Mouse (Mus musculus) forebrain, embryonic 14.5 days (tissue): ENCODE results near the gene Shroom3. TPM values are rescaled to one million over a fixed set of nuclear protein-coding genes. Genes with fewer than 3 reads are reported as not detected.
A peak's percentile ranks its signal among the peaks of the same experiment; 100 is the strongest.

Source experiments
- ATAC-seq: fragments of 200-750 bp; cut with Nextera tagmentation; 2 replicates; pipeline ENCODE4 v1.8.0; 2017; ENCODE audit warnings: mild to moderate bottlenecking, moderate library complexity
- DNase-seq: peaks from one replicate; pipeline ENCODE4 v3.0.0-alpha.2; 2015; ENCODE audit warnings: low spot score
- H3K27ac ChIP-seq: fragments of 300-500 bp; sonication (generic); 2 replicates; pipeline ENCODE4 v1.5.1; 2014; ENCODE audit warnings: low read depth, mild to moderate bottlenecking, control low read depth, low read length, moderate library complexity
- H3K27me3 ChIP-seq: fragments of 300-500 bp; sonication (generic); replicated peaks from 2 replicates; pipeline ENCODE4 v1.6.1; 2014; ENCODE audit warnings: low read length, control low read depth, mixed read lengths; ENCODE audit not compliant: control insufficient read depth, insufficient read depth
- H3K36me3 ChIP-seq: fragments of 300-500 bp; sonication (generic); 2 replicates; pipeline ENCODE4 v1.6.1; 2014; ENCODE audit warnings: low read length, control low read depth; ENCODE audit not compliant: control insufficient read depth, insufficient read depth
- H3K4me1 ChIP-seq: fragments of 300-500 bp; sonication (generic); 2 replicates; pipeline ENCODE4 v1.6.1; 2014; ENCODE audit warnings: antibody characterized with exemption, low read length, control low read depth; ENCODE audit not compliant: control insufficient read depth, insufficient read depth
- H3K4me2 ChIP-seq: fragments of 300-500 bp; sonication (generic); 2 replicates; pipeline ENCODE4 v1.6.1; 2014; ENCODE audit warnings: mild to moderate bottlenecking, control low read depth, low read length
- H3K4me3 ChIP-seq: fragments of 300-500 bp; sonication (generic); 2 replicates; pipeline ENCODE4 v1.5.1; 2014; ENCODE audit warnings: low read depth, low read length, control low read depth
- H3K9ac ChIP-seq: fragments of 300-500 bp; sonication (generic); 2 replicates; pipeline ENCODE4 v1.6.1; 2014; ENCODE audit warnings: mild to moderate bottlenecking, low read length, control low read depth, moderate library complexity
- H3K9me3 ChIP-seq: fragments of 300-500 bp; sonication (generic); replicated peaks from 2 replicates; pipeline ENCODE4 v1.6.1; 2016; ENCODE audit warnings: low read length, control low read depth, mixed read lengths; ENCODE audit not compliant: control insufficient read depth
- WGBS: fragments of 180-500 bp; shearing (Covaris S2); extraction: QIAGEN DNeasy Blood & Tissue Kit; methylation state at CpG from one replicate; pipeline ENCODE4 v1.1.7; 2014; 5-methylcytosine and 5-hydroxymethylcytosine counted together
- polyA plus RNA-seq: library from polyadenylated mRNA; unstranded; fragments of >200 nt; fragmentation: Nextera tagmentation; extraction: Ambion mirVana; gene quantifications from 2 replicates; pipeline ENCODE4 v1.2.1, GENCODE M21; 2014

The Shroom3 gene
- polyA plus RNA-seq, 1 experiment from 2014 or later, result 1.6 TPM

- Histone ChIP-seq H3K4me2 (no peak overlapping the region), H3K9me3 (no peaks in the 10 kb centered on the region), H3K27ac (no peak overlapping the region), H3K36me3 (no peaks in the 10 kb centered on the region), H3K4me3 (no peak overlapping the region), H3K9ac (no peak overlapping the region), H3K4me1 (no peaks in the 10 kb centered on the region), H3K27me3 (no peaks in the 10 kb centered on the region)
- 94% methylated on average over 8 of the region's 8 CpGs for WGBS
- DNase-seq (no peak), ATAC-seq (no peak)
Measured at GRCm38 (mm10) chr5:92721610-92722009, 38.4 kb downstream of the Shroom3 start.

GRCm38 (mm10) chr5:92725935-92726334, 42.7 kb downstream of the Shroom3 start:
- WGBS, result 30% methylated on average over 6 of the region's 6 CpGs
- Histone ChIP-seq H3K4me3 (no peak overlapping the region), H3K36me3 (no peaks in the 10 kb centered on the region), H3K9me3 (no peaks in the 10 kb centered on the region), H3K9ac (no peak overlapping the region), H3K4me2 (no peak overlapping the region), H3K27me3 (no peaks in the 10 kb centered on the region), H3K27ac (no peak overlapping the region), H3K4me1 (no peaks in the 10 kb centered on the region)
- ATAC-seq, result peak; percentile 74
- peak; percentile 94 for DNase-seq

- no peaks in the 10 kb centered on the region for H3K9me3 ChIP-seq
- no peaks in the 10 kb centered on the region for H3K27me3 ChIP-seq
- no peak overlapping the region for H3K27ac ChIP-seq
- no peak overlapping the region for H3K9ac ChIP-seq
- no peak overlapping the region for H3K4me2 ChIP-seq
- H3K4me1 ChIP-seq, result no peaks in the 10 kb centered on the region
- H3K36me3 ChIP-seq, result no peaks in the 10 kb centered on the region
- peak; percentile 57 for ATAC-seq
- peak; percentile 89 for DNase-seq
- 47% methylated on average over 5 of the region's 5 CpGs for WGBS
- H3K4me3 ChIP-seq, result no peak overlapping the region
Measured at GRCm38 (mm10) chr5:92728252-92728828, 45.1 kb downstream of the Shroom3 start.

- no peaks in the 10 kb centered on the region for H3K9me3 ChIP-seq
- H3K27me3 ChIP-seq, result no peaks in the 10 kb centered on the region
- no peak overlapping the region for H3K4me2 ChIP-seq
- H3K27ac ChIP-seq, result no peak overlapping the region
- no peak for DNase-seq
- H3K36me3 ChIP-seq, result no peaks in the 10 kb centered on the region
- H3K4me1 ChIP-seq, result no peaks in the 10 kb centered on the region
- 76% methylated on average over 6 of the region's 6 CpGs for WGBS
- no peak overlapping the region for H3K4me3 ChIP-seq
- no peak overlapping the region for H3K9ac ChIP-seq
- ATAC-seq, result no peak
Measured at GRCm38 (mm10) chr5:92729221-92729620, 46.0 kb downstream of the Shroom3 start.

GRCm38 (mm10) chr5:92741802-92742201, 58.6 kb downstream of the Shroom3 start:
- no peaks in the 10 kb centered on the region for H3K4me1 ChIP-seq
- no peaks in the 10 kb centered on the region for H3K36me3 ChIP-seq
- no peak for DNase-seq
- no peak overlapping the region for H3K4me2 ChIP-seq
- H3K9ac ChIP-seq, result no peak overlapping the region
- H3K9me3 ChIP-seq, result no peaks in the 10 kb centered on the region
- 82% methylated on average over 3 of the region's 3 CpGs for WGBS
- no peak overlapping the region for H3K4me3 ChIP-seq
- no peak for ATAC-seq
- H3K27me3 ChIP-seq, result no peaks in the 10 kb centered on the region
- no peak overlapping the region for H3K27ac ChIP-seq

GRCm38 (mm10) chr5:92742701-92743100, 59.5 kb downstream of the Shroom3 start:
- ATAC-seq (no peak), DNase-seq (no peak)
- Histone ChIP-seq H3K36me3 (no peaks in the 10 kb centered on the region), H3K9me3 (no peaks in the 10 kb centered on the region), H3K27ac (no peak overlapping the region), H3K27me3 (no peaks in the 10 kb centered on the region), H3K4me1 (no peaks in the 10 kb centered on the region), H3K4me2 (no peak overlapping the region), H3K9ac (no peak overlapping the region), H3K4me3 (no peak overlapping the region)
- 88% methylated on average over 5 of the region's 5 CpGs for WGBS

GRCm38 (mm10) chr5:92745390-92746253, 62.4 kb downstream of the Shroom3 start:
- WGBS, result 91% methylated on average over 8 of the region's 8 CpGs
- H3K9me3 ChIP-seq, result no peaks in the 10 kb centered on the region
- no peak overlapping the region for H3K9ac ChIP-seq
- H3K36me3 ChIP-seq, result no peaks in the 10 kb centered on the region
- no peak for ATAC-seq
- no peaks in the 10 kb centered on the region for H3K4me1 ChIP-seq
- no peak overlapping the region for H3K27ac ChIP-seq
- H3K27me3 ChIP-seq, result no peaks in the 10 kb centered on the region
- DNase-seq, result no peak
- H3K4me3 ChIP-seq, result no peak overlapping the region
- H3K4me2 ChIP-seq, result no peak overlapping the region

GRCm38 (mm10) chr5:92751488-92751887, 68.3 kb downstream of the Shroom3 start:
- 0 out of 2 replicates have a peak, but pooled peaks cover 4% of the 10 kb centered on the region for H3K9me3 ChIP-seq
- no peak for DNase-seq
- H3K9ac ChIP-seq, result no peak overlapping the region
- no peak overlapping the region for H3K4me2 ChIP-seq
- H3K36me3 ChIP-seq, result no peaks in the 10 kb centered on the region
- H3K4me1 ChIP-seq, result no peaks in the 10 kb centered on the region
- WGBS, result 89% methylated on average over 4 of the region's 4 CpGs
- H3K27me3 ChIP-seq, result no peaks in the 10 kb centered on the region
- no peak overlapping the region for H3K4me3 ChIP-seq
- no peak overlapping the region for H3K27ac ChIP-seq
- ATAC-seq, result no peak

GRCm38 (mm10) chr5:92755241-92755775, 72.1 kb downstream of the Shroom3 start:
- H3K9me3 ChIP-seq, result 0 out of 2 replicates have a peak, but pooled peaks cover 4% of the 10 kb centered on the region
- 89% methylated on average over 7 of the region's 7 CpGs for WGBS
- no peak for DNase-seq
- H3K9ac ChIP-seq, result no peak overlapping the region
- no peak overlapping the region for H3K27ac ChIP-seq
- ATAC-seq, result no peak
- no peaks in the 10 kb centered on the region for H3K27me3 ChIP-seq
- no peaks in the 10 kb centered on the region for H3K4me1 ChIP-seq
- H3K4me2 ChIP-seq, result no peak overlapping the region
- H3K36me3 ChIP-seq, result no peaks in the 10 kb centered on the region
- no peak overlapping the region for H3K4me3 ChIP-seq
